Mouse (Mus musculus): ENCODE measurements at regions not wholly inside any gene's neighbourhood (a gene's known extent, or its start where the extent isn't known, plus 50 kb on each side); places are given as distances from the start of the nearest gene placed in this dataset.

- TF ChIP-seq CTCF (IDR thresholded peaks at IDR 0.05; ENCODE audit: insufficient read depth, low read depth, low read length) (no peak), POLR2A (IDR thresholded peaks at IDR 0.05; ENCODE audit: insufficient read depth, low read depth, low read length) (no peak)
Observed at GRCm38 (mm10) chr13:6237201-6237600, 310.7 kb upstream of the Pitrm1 start.
